Mouse (Mus musculus) MEL (cell line): ENCODE measurements around the gene Lrrc23.

ENCODE experiments used
- CTCF ChIP-seq, 3 experiments: IDR thresholded peaks in 2 of 3; conservative IDR thresholded peaks in 1 of 3; 2 replicates each; pipeline ENCODE4 v1.5.1; 2011 to 2012; ENCODE audit warnings: low read length in 3 of 3, low read depth in 2 of 3, mild to moderate bottlenecking in 2 of 3, improper control_type of control experiment in 1 of 3, inconsistent platforms in 1 of 3, mixed read lengths in 1 of 3, moderate library complexity in 1 of 3; ENCODE audit not compliant: control insufficient read depth in 1 of 3, insufficient read depth in 1 of 3, poor library complexity in 1 of 3, severe bottlenecking in 1 of 3
- E2F4 ChIP-seq: IDR thresholded peaks from 2 replicates; pipeline ENCODE4 v1.6.1; 2011; ENCODE audit warnings: low read depth, low read length, improper control_type of control experiment, borderline replicate concordance
- GATA1 ChIP-seq: IDR thresholded peaks from 2 replicates; pipeline ENCODE4 v1.6.1; 2011; ENCODE audit warnings: low read depth, low read length, improper control_type of control experiment
- KAT2A ChIP-seq: conservative IDR thresholded peaks from 2 replicates; pipeline ENCODE4 v1.6.1; 2012; ENCODE audit warnings: low read depth, low read length, improper control_type of control experiment, inconsistent platforms
- MYC ChIP-seq: IDR thresholded peaks from 2 replicates; pipeline ENCODE4 v1.6.1; 2011; ENCODE audit warnings: low read depth, mild to moderate bottlenecking, low read length, improper control_type of control experiment, moderate library complexity
- POLR2A ChIP-seq, 2 experiments: IDR thresholded peaks; 2 replicates each; pipeline ENCODE4 v1.6.1; 2011 to 2012; ENCODE audit warnings: low read length in 2 of 2, mild to moderate bottlenecking in 2 of 2, control low read depth in 1 of 2, improper control_type of control experiment in 1 of 2, low read depth in 1 of 2, moderate library complexity in 1 of 2; ENCODE audit not compliant: control insufficient read depth in 1 of 2, insufficient read depth in 1 of 2, poor library complexity in 1 of 2

- no peak for TF ChIP-seq E2F4
- TF ChIP-seq KAT2A, result no peak
- TF ChIP-seq GATA1, result no peak
- TF ChIP-seq CTCF (IDR thresholded peaks at IDR 0.05 in 2 of 3, conservative IDR thresholded peaks at IDR 0.05 in 1 of 3; ENCODE audit: control insufficient read depth in 1 of 3, insufficient read depth in 1 of 3, low read depth in 2 of 3, low read length in 3 of 3, poor library complexity in 1 of 3, severe bottlenecking in 1 of 3), result no peak
- no peak for TF ChIP-seq POLR2A (IDR thresholded peaks at IDR 0.05; ENCODE audit: control insufficient read depth in 1 of 2, insufficient read depth in 1 of 2, low read depth in 1 of 2, low read length in 2 of 2, poor library complexity in 1 of 2)
- TF ChIP-seq MYC, result no peak
Measured at GRCm38 (mm10) chr6:124743647-124744046, 35.9 kb downstream of the Lrrc23 start.
